Mouse (Mus musculus) fibroblast of lung, adult 2 months (primary cell): ENCODE data around the gene Epm2a.
A peak's percentile ranks its signal among the peaks of the same experiment; 100 is the strongest.

Source experiments
- DNase-seq: peaks from one replicate; pipeline ENCODE4 v3.0.0-alpha.2; 2011; ENCODE audit warnings: low read depth

Epm2a gene

GRCm38 (mm10) chr10:11429059-11429812 lies 86.0 kb downstream of the Epm2a start:
- no peak for DNase-seq

- no peak for DNase-seq
These were observed 93.8 kb downstream of the Epm2a start for GRCm38 (mm10) chr10:11436961-11437360.

GRCm38 (mm10) chr10:11438461-11438860 lies 95.3 kb downstream of the Epm2a start:
- no peak for DNase-seq

- no peak for DNase-seq
These were observed 96.1 kb downstream of the Epm2a start for GRCm38 (mm10) chr10:11439342-11439741.

- DNase-seq = peak; percentile 28
These were observed 106.5 kb downstream of the Epm2a start for GRCm38 (mm10) chr10:11449556-11450305.

GRCm38 (mm10) chr10:11452537-11452936 lies 109.3 kb downstream of the Epm2a start:
- no peak for DNase-seq

- DNase-seq = no peak
These were observed 114.2 kb downstream of the Epm2a start for GRCm38 (mm10) chr10:11457445-11457844.

GRCm38 (mm10) chr10:11491956-11492355 lies 148.8 kb downstream of the Epm2a start:
- peak; percentile 13 for DNase-seq
